ENCODE assay signal across 20 mouse cellular contexts in the genomic region with DNA sequence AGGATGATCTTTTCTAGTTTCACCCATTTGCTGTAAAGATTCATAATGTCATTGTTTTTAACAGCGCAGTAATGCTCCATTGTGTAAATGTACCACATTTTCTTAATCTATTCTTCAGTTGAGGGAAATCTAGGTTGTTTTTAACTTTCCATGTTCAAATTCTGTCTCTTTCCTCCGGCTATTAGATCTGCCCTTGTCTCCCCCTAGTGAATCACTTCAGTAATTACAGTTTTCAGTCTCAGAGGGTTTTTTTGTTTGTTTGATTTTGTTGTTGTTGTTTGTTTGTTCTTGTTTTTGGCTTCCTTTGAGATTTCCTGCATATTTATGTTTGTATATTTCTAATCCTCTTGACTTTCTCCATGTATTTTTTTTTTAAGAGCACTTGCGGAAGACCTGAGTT.
DNase-seq lines count a peak whose midpoint lies in the region; TF ChIP-seq lines count a peak whose summit lies in the region.
"Had no signal": no experiment of that assay in that cellular context is flagged by ENCODE, and none has a peak within 500 bp of the region (broad histone marks: within the 10 kb centered on the region; RNA-seq: fewer than 3 reads in every experiment).

No protein-coding gene starts in this region.

- H3K4me3 ChIP-seq in gastrocnemius, adult 2 months = no peak overlapping the region
- no peak overlapping the region for H3K4me3 ChIP-seq in left cerebral cortex, adult 2 months
- H3K4me3 ChIP-seq in CH12.LX (replicated peaks in 1 of 3; ENCODE audit: low read depth in 2 of 3, low read length in 2 of 3, poor library complexity in 1 of 3) = no peak overlapping the region
- H3K4me3 ChIP-seq: forebrain, embryonic 10.5 days; heart, embryonic 12.5 days; limb, embryonic 13.5 days; midbrain, embryonic 13.5 days; myocyte; neural tube, embryonic 15.5 days had no signal

- no peak for TF ChIP-seq POLR2A in CH12.LX (IDR thresholded peaks at IDR 0.05; ENCODE audit: low read depth, low read length)

- H3K9ac ChIP-seq in CH12.LX (ENCODE audit: insufficient read depth, low read depth) = no peak overlapping the region
- H3K9ac ChIP-seq: heart, embryonic 12.5 days; limb, embryonic 13.5 days; midbrain, embryonic 13.5 days; neural tube, embryonic 15.5 days had no signal

- intact Hi-C loops in gastrocnemius, adult 2 months (cut with DNase I) = no loop called here
- intact Hi-C loops in left cerebral cortex, adult 2 months (cut with DNase I) = loop anchor here (1.0 kb wide), 1 partner anchor 203 kb away; no protein-coding TSS in a partner anchor
- intact Hi-C loops in left cerebral cortex, postnatal 10 days (cut with DNase I) = no loop called here

- no peaks in the 10 kb centered on the region for H3K27me3 ChIP-seq in CH12.LX (replicated peaks)
- H3K27me3 ChIP-seq: heart, embryonic 12.5 days; limb, embryonic 13.5 days; midbrain, embryonic 13.5 days had no signal

- no peaks in the 10 kb centered on the region for H3K9me3 ChIP-seq in CH12.LX (replicated peaks; ENCODE audit: low read length)
- H3K9me3 ChIP-seq: forebrain, embryonic 10.5 days; heart, embryonic 12.5 days; limb, embryonic 13.5 days; midbrain, embryonic 13.5 days; neural tube, embryonic 15.5 days had no signal

- in situ Hi-C loops in CH12.LX (cut with MboI; ENCODE audit: low pct_ligation_motif_present, low pct_unique_long_range_greater_than_20kb, low sequenced_read_pairs) = loop anchor here (25.0 kb wide), 1 partner anchor 216 kb away; no protein-coding TSS in a partner anchor

- dilution Hi-C loops in CH12.LX (cut with MboI; ENCODE audit: extremely low pct_ligation_motif_present, extremely low pct_unique_long_range_greater_than_20kb, low sequenced_read_pairs) = no loop called here

- no peaks in the 10 kb centered on the region for H3K79me2 ChIP-seq in CH12.LX (replicated peaks; ENCODE audit: control insufficient read depth, extremely low read depth, insufficient read depth, poor library complexity, severe bottlenecking)

- peak; percentile 43 for TF ChIP-seq CTCF in gastrocnemius, adult 2 months (IDR thresholded peaks at IDR 0.05)
- peak; percentile 57 for TF ChIP-seq CTCF in left cerebral cortex, adult 2 months (IDR thresholded peaks at IDR 0.05)
- peak in 1 of 2 experiments; percentile 65; a peak in 2 of 4 replicates for TF ChIP-seq CTCF in CH12.LX (conservative IDR thresholded peaks at IDR 0.05 in 1 of 2, IDR thresholded peaks at IDR 0.05 in 1 of 2; ENCODE audit: low read depth in 2 of 2, low read length in 2 of 2)

- peak; percentile 55 for TF ChIP-seq RAD21 in CH12.LX (IDR thresholded peaks at IDR 0.05; ENCODE audit: low read depth, low read length)

- no peaks in the 10 kb centered on the region for H3K36me3 ChIP-seq in CH12.LX (replicated peaks in 1 of 2; ENCODE audit: control insufficient read depth in 1 of 2, insufficient read depth in 1 of 2, low read length in 1 of 2)
- H3K36me3 ChIP-seq: forebrain, embryonic 10.5 days; heart, embryonic 12.5 days; limb, embryonic 13.5 days; midbrain, embryonic 13.5 days; neural tube, embryonic 15.5 days had no signal

- TF ChIP-seq EP300 in CH12.LX (IDR thresholded peaks at IDR 0.05; ENCODE audit: low read length) = no peak

- peaks cover 0 to 2% of the 10 kb centered on the region in 2 experiments; a peak in 1 of 4 replicates for H3K4me1 ChIP-seq in CH12.LX (ENCODE audit: control insufficient read depth in 1 of 2, insufficient read depth in 2 of 2)
- H3K4me1 ChIP-seq: forebrain, embryonic 10.5 days; heart, embryonic 12.5 days; limb, embryonic 13.5 days; midbrain, embryonic 13.5 days; neural tube, embryonic 15.5 days had no signal

- DNase-seq in gastrocnemius, adult 2 months = no peak
- no peak for DNase-seq in gastrocnemius, postnatal 4 days (ENCODE audit: low spot score in 2 of 2)
- no peak for DNase-seq in left cerebral cortex, adult 2 months (ENCODE audit: extremely low spot score in 1 of 2, low spot score in 2 of 2)
- no peak for DNase-seq in left cerebral cortex, postnatal 10 days (ENCODE audit: extremely low spot score in 1 of 2, low spot score in 2 of 2)
- DNase-seq in CH12.LX (ENCODE audit: extremely low read depth) (peak; percentile 6), ZHBTc4 (ENCODE audit: low read depth, low spot score) (peak; percentile 12)
- no peak for DNase-seq in urinary bladder, postnatal 4 days (ENCODE audit: low spot score in 2 of 2)
- no peak for DNase-seq in testis, postnatal 10 days (ENCODE audit: low spot score)
- DNase-seq: adrenal gland, postnatal 25 days; cerebellum, adult 2 months; gastrocnemius, postnatal 36 days; heart, postnatal 4 days; lung, adult 18-20 months; thymus, adult 18-20 months had no signal

- no peak overlapping the region for H3K27ac ChIP-seq in gastrocnemius, adult 2 months
- no peak overlapping the region for H3K27ac ChIP-seq in left cerebral cortex, adult 2 months
- no peak overlapping the region for H3K27ac ChIP-seq in CH12.LX (ENCODE audit: insufficient read depth, low read depth)
- H3K27ac ChIP-seq: forebrain, embryonic 10.5 days; limb, embryonic 13.5 days; midbrain, embryonic 13.5 days; neural tube, embryonic 15.5 days had no signal

- no peak overlapping the region for H3K4me2 ChIP-seq in CH12.LX (ENCODE audit: insufficient read depth, low read depth, poor library complexity, severe bottlenecking)
- H3K4me2 ChIP-seq: heart, embryonic 12.5 days; limb, embryonic 13.5 days; midbrain, embryonic 13.5 days; neural tube, embryonic 15.5 days had no signal

TF ChIP-seq in CH12.LX, 34 proteins besides CTCF, POLR2A, EP300 and RAD21:
- TF ChIP-seq MAZ (IDR thresholded peaks at IDR 0.05; ENCODE audit: low read depth, low read length) (no peak), JUN (IDR thresholded peaks at IDR 0.05; ENCODE audit: insufficient read depth, low read depth, low read length) (no peak), SMC3 (IDR thresholded peaks at IDR 0.05; ENCODE audit: low read depth, low read length) (peak; percentile 51)

Comparison
In these comparisons a context has a peak if more than half of its experiments do, and no peak if none do; other contexts are left out.
1. DNase-seq: peak in CH12.LX (single experiment) and ZHBTc4 (single experiment); none in gastrocnemius, adult 2 months (single experiment), gastrocnemius, postnatal 4 days (0 of 2), left cerebral cortex, adult 2 months (0 of 2), left cerebral cortex, postnatal 10 days (0 of 2), urinary bladder, postnatal 4 days (0 of 2) and testis, postnatal 10 days (single experiment).